Mouse (Mus musculus) layer of hippocampus, adult 8-10 months (tissue): ENCODE measurements around the gene Myocd. TPM values are rescaled to one million over a fixed set of nuclear protein-coding genes. Genes with fewer than 3 reads are reported as not detected.

Source experiments
- DNase-seq, 2 experiments: peaks; one replicate each; pipeline ENCODE4 v3.0.0; 2022; ENCODE audit warnings: low spot score in 2 of 2
- total RNA-seq, 4 experiments: library from RNA; stranded (reverse); gene quantifications; 2 replicates each; pipeline ENCODE4 v1.2.4; 2022

Myocd gene
- total RNA-seq: 1 to 10 TPM in 2 of 4 experiments, under 1 TPM in 2; 0.10 to 1.8 (median 0.93) TPM

DNA sequence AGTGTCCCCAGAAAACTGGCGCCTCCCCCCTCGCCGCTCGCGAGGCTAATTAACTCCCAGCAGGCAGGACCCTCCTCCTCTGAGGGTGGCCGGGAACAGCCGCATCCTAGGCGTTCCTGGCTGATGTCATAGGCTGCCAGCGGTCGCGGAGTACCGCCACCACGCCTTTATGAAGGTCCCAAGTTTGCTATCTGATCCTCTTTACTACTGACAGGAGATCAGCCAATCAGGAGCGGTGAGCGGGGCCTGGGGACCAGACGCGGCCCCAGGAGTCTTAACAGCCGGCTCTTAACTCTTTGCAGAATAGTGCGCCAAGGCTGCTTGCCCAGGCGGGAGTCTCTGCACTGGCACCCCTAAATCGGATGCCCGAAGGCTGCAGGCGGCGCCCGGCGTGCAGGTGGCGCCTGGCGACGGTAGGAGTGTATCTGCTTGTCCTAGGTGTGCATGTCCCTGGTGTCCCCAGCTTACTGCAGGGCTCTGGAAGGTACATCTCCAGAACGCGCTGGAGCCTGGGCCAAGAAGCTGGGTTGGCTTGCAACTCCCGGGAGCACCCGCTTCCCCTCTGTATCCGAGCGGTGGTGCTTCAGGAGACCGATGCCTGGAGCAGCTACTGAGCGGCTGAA is at the start of gene Myocd:
Gene Myocd, minus strand, starts transcription at position 139 of the 623 bp plus-strand sequence.
- DNase-seq: no peak

- no peak for DNase-seq
Measured at GRCm38 (mm10) chr11:65303824-65304223, 34.0 kb upstream of the Myocd start.

DNA sequence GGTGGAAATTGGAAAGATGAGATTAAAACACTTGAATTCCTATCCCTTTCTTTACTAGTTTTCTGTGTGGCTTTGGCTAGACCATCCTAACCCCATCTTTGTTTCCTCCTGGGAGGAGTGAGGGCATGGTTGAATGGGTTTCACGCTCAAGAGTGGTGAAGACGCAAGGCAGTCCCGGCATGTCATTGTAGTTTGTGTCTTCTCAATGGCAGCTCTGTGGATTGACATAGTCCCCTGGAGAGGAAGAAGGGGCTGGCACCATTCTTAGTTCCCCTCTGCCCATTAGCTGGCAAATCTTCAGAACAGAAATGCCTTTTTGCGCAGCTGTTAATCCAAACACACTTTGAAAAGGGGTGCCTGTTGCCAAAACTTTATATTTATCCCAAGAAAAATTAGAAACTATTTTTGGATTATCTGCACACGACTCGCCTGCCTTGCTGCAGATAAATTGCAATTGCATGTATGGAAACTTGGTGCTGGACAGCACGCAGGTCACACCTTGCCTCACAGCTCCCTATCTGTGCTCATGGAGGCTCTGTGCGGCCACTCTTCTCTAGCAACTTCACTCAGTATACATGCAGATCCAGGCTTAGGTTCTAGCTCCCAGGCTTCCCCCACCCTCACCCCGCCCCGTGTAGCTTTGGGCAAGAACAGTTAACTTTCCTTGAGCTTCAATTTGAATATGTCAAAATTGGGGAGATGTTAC is 24.5 kb upstream of the Myocd start:
- no peak for DNase-seq

DNA sequence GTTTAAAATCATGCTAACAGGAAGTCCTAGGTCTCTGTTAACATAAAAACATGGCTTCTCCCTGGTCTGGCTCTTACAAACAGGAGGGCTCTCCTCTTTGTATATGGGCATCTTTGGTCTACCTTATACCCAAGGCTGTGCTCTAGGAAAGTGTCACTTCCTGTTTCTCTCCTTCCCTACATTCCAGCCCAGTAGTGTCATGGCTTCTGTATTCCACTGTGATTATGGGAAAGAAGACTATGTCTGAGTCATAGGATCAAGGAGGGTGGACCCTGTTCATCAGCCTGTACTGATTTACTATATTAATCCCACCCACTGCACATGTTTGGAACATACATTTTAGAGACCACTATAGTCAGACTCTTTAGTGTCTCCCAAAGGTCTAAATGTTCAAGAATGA is 23.2 kb upstream of the Myocd start:
- DNase-seq: no peak

DNA sequence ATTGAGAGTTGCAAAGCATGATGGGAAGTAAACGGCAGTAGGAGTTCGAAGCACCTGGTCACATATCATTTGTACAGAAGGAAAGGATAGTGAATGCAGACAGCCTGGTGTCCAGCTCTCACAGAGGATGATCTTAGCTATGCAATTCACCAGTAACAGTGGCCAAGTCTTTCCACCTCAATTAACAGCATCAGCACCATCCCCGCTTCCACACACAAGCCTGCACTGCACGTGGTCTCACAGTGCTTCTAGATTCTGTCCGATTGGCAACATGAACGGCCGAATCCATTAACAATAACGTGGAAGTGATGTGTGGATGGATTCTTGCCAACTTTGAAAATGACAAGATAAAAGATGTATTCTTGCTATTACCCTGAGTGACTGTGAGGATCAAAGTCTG is 17.9 kb upstream of the Myocd start:
- no peak for DNase-seq

DNA sequence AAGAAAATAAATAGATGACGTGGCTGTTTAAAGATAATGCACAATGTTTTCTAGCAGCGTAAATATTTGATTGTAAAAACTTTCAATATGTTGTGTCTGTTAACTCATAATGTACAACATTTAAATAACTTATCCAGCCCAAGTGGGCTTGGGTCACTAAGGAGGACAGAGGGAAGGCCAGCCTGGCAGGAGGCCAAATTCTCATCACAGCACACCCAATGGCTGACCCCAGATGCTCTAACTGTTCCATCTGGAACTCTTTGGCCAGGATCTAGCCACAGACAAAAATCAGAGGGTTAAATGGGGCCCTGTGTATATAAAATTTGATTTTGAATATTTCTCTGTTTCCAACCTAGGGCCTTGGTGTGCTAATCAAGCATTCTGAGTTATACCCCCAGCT is 16.4 kb upstream of the Myocd start:
- no peak for DNase-seq

- no peak for DNase-seq
Measured at GRCm38 (mm10) chr11:65275441-65275840, 5.7 kb upstream of the Myocd start.

GRCm38 (mm10) chr11:65271000-65271399 is 1.2 kb upstream of the Myocd start:
- no peak for DNase-seq

- no peak for DNase-seq
Measured at GRCm38 (mm10) chr11:65268310-65268709, 1.5 kb downstream of the Myocd start.

DNA sequence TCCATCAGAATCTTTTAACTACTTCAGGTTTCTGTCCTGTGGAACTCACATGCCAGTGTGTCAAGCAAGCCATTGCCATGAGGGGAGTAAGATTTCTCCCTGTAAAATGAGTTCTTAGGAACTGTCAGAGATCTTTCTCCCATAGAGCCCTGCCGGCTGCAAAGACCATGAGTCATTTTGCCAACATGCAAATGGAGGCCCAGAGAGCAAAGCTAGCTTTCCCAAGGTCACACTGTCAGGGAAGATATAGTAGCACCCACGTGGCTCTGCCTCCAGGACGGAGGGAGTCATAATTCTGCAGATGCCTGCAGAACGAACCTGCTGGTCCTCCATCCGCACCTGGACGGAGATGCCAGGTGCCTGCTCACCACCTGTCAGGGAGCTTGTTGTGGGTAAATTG is 6.3 kb downstream of the Myocd start:
- no peak for DNase-seq

GRCm38 (mm10) chr11:65258997-65259396 is 10.8 kb downstream of the Myocd start:
- no peak for DNase-seq

GRCm38 (mm10) chr11:65256143-65256542 is 13.6 kb downstream of the Myocd start:
- DNase-seq: no peak

- DNase-seq: no peak
Measured at GRCm38 (mm10) chr11:65255564-65255963, 14.2 kb downstream of the Myocd start.

GRCm38 (mm10) chr11:65250366-65250765 is 19.4 kb downstream of the Myocd start:
- DNase-seq: no peak

GRCm38 (mm10) chr11:65246301-65247054 is 23.3 kb downstream of the Myocd start:
- DNase-seq: no peak

DNA sequence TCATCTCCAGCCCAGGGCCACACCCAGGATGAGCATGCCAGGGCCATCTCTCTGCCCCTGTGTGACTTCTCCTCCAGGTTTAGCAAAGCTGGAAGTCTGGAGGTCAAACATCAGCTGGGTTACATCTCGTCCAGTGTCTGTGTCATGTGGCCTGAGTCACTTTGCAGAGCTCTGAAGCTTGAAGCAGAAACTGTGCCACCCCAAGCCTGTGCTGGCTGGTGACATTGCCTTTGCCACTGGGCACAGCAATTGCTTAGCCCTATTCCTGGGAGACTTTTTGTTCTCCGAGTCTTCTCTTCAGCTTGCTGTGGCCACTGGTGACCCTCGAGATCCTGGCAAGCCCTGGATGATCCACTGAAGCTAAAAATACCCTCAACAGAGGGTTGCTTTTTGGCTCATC is 26.2 kb downstream of the Myocd start:
- no peak for DNase-seq

- DNase-seq: no peak
Measured at GRCm38 (mm10) chr11:65240521-65240920, 29.3 kb downstream of the Myocd start.

DNA sequence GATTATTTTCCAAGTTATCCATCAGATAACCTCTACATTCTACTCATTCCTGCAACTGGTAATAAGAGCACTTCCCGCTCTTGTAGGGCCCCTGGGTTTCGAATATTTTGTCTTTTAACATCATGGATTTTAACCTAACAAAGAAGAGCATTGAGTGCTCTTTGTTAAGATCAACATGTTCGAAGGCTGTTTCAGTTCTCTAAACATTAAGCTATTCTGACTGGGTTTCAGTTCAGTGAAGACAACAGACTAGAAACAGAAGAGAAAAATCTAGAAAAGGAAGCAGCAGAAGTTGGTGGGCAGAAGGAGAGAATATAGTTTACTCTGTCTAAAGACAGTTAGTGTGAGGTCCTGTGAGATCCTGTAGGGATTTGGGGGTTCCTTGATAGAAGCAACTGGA is 31.9 kb downstream of the Myocd start:
- DNase-seq: no peak

- no peak for DNase-seq
Measured at GRCm38 (mm10) chr11:65236907-65237306, 32.9 kb downstream of the Myocd start.

- no peak for DNase-seq
Measured at GRCm38 (mm10) chr11:65235374-65235773, 34.4 kb downstream of the Myocd start.

DNA sequence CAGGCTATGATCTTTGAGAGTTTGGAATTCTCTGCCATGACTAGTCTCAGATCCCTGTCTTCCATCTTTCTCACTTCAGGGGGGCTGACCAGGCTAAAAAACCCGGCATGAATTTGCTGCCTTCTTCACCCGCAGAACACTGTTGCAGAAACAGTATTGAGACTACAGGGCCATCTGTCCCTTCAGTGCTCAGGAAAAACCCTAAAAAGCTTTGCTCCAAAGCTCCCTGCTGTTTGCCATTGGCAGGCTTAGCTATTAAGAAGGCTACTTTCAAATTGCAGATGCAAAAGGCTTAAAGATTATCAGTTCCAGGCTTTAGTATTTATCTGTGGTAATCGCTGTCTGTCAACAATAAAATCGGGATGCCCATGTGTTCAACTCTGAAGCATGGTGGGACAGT is 38.0 kb downstream of the Myocd start:
- DNase-seq: no peak

GRCm38 (mm10) chr11:65226766-65227165 is 43.0 kb downstream of the Myocd start:
- DNase-seq: no peak
